Mouse (Mus musculus): ENCODE data around the gene Eef1akmt1. TPM values are rescaled to one million over a fixed set of nuclear protein-coding genes. Genes with fewer than 3 reads are reported as not detected.

Eef1akmt1 gene
- polyA plus RNA-seq, 1 experiment = 52.5 TPM

DNA sequence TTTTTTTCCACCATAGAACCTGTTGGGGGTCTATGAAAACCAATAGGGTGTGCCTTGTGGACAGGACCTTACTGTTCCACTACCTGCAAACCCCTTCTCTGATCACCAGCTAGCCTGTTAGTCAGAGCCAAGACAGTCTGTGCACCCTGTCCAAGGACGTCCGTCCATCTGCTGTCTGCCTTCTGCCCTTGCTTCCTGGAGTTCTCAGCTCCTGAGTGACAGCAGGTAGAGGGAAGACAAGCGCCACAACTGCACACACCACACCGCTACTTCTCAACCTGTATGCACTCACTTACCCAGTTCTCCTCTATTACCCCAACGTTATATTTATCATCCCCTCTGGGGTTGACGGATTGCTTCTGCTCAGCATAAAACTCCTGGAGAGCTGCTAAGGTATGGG is 5.8 kb downstream of the Eef1akmt1 start:
- 0 out of 2 replicates have a peak overlapping the region, but pooled peaks have one; percentile 2 for H3K27ac ChIP-seq (ENCODE audit: insufficient read depth, low read length)
- WGBS = 31% methylated on average over 6 of the region's 6 CpGs
- peak; percentile 39 to 58 for DNase-seq
- no peak overlapping the region for H3K4me3 ChIP-seq (replicated peaks; ENCODE audit: insufficient read depth, low read depth, low read length)
- peaks cover 12% of the 10 kb centered on the region for H3K4me1 ChIP-seq (ENCODE audit: control insufficient read depth, insufficient read depth, low read length)
- no peak for TF ChIP-seq POLR2A (IDR thresholded peaks at IDR 0.05; ENCODE audit: borderline replicate concordance, insufficient read depth, low read length)
- no peak for TF ChIP-seq CTCF (IDR thresholded peaks at IDR 0.05; ENCODE audit: borderline replicate concordance, insufficient read depth, low read depth, low read length)
- no peaks in the 10 kb centered on the region for H3K27me3 ChIP-seq (ENCODE audit: control insufficient read depth, insufficient read depth, low read length)

- no peaks in the 10 kb centered on the region for H3K27me3 ChIP-seq (ENCODE audit: control insufficient read depth, insufficient read depth, low read length)
- H3K27ac ChIP-seq (ENCODE audit: insufficient read depth, low read length) = no peak overlapping the region
- no peak for TF ChIP-seq POLR2A (IDR thresholded peaks at IDR 0.05; ENCODE audit: borderline replicate concordance, insufficient read depth, low read length)
- TF ChIP-seq CTCF (IDR thresholded peaks at IDR 0.05; ENCODE audit: borderline replicate concordance, insufficient read depth, low read depth, low read length) = no peak
- WGBS = 92% methylated on average over 1 of the region's 1 CpGs
- H3K4me1 ChIP-seq (ENCODE audit: control insufficient read depth, insufficient read depth, low read length) = no peaks in the 10 kb centered on the region; the same call in 1 of the 2 replicates
- no peak for DNase-seq
- no peak overlapping the region for H3K4me3 ChIP-seq (replicated peaks; ENCODE audit: insufficient read depth, low read depth, low read length)
Observed at GRCm38 (mm10) chr14:57556922-57557321, 14.5 kb downstream of the Eef1akmt1 start.

GRCm38 (mm10) chr14:57555471-57556070 is 15.8 kb downstream of the Eef1akmt1 start:
- TF ChIP-seq POLR2A (IDR thresholded peaks at IDR 0.05; ENCODE audit: borderline replicate concordance, insufficient read depth, low read length) (no peak), CTCF (IDR thresholded peaks at IDR 0.05; ENCODE audit: borderline replicate concordance, insufficient read depth, low read depth, low read length) (no peak)
- Histone ChIP-seq H3K27me3 (ENCODE audit: control insufficient read depth, insufficient read depth, low read length) (no peaks in the 10 kb centered on the region), H3K4me3 (replicated peaks; ENCODE audit: insufficient read depth, low read depth, low read length) (no peak overlapping the region), H3K27ac (ENCODE audit: insufficient read depth, low read length) (peak overlapping the region; percentile 33; the same call in 1 of the 2 replicates), H3K4me1 (ENCODE audit: control insufficient read depth, insufficient read depth, low read length) (no peaks in the 10 kb centered on the region; the same call in 1 of the 2 replicates)
- DNase-seq = peak; percentile 48 to 50
- 17% methylated on average over 7 of the region's 7 CpGs for WGBS

DNA sequence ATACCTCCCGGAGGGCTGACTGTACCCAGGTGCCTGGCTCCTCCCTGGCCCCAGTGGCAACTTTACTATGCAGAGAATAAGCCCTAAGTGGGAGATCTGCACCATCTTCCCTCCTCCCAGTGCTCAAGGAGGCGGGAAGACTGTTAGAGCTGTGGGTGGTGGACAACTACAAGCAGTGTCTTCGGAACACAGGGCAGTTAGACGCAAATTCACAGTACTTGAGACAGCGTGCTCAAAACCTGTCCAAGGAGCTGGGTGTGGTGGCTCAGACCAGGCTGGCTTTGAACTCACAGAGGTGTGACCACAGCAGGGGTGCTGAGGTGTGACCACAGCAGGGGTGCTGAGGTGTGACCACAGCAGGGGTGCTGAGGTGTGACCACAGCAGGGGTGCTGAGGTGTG is 17.0 kb downstream of the Eef1akmt1 start:
- TF ChIP-seq CTCF (IDR thresholded peaks at IDR 0.05; ENCODE audit: borderline replicate concordance, insufficient read depth, low read depth, low read length) (no peak), POLR2A (IDR thresholded peaks at IDR 0.05; ENCODE audit: borderline replicate concordance, insufficient read depth, low read length) (no peak)
- WGBS = 91% methylated on average over 5 of the region's 5 CpGs

GRCm38 (mm10) chr14:57552945-57553344 is 18.5 kb downstream of the Eef1akmt1 start:
- Histone ChIP-seq H3K4me1 (ENCODE audit: control insufficient read depth, insufficient read depth, low read length) (no peaks in the 10 kb centered on the region; the same call in 1 of the 2 replicates), H3K27ac (ENCODE audit: insufficient read depth, low read length) (no peak overlapping the region), H3K27me3 (ENCODE audit: control insufficient read depth, insufficient read depth, low read length) (no peaks in the 10 kb centered on the region), H3K4me3 (replicated peaks; ENCODE audit: insufficient read depth, low read depth, low read length) (no peak overlapping the region)
- TF ChIP-seq CTCF (IDR thresholded peaks at IDR 0.05; ENCODE audit: borderline replicate concordance, insufficient read depth, low read depth, low read length) = no peak
- no peak for TF ChIP-seq POLR2A (IDR thresholded peaks at IDR 0.05; ENCODE audit: borderline replicate concordance, insufficient read depth, low read length)
- peak in 1 of 2 experiments; percentile 37 for DNase-seq

More for the DNA sequence above, 17.0 kb downstream of the Eef1akmt1 start:
- Histone ChIP-seq H3K27me3 (ENCODE audit: control insufficient read depth, insufficient read depth, low read length) (no peaks in the 10 kb centered on the region), H3K4me1 (ENCODE audit: control insufficient read depth, insufficient read depth, low read length) (no peaks in the 10 kb centered on the region; the same call in 1 of the 2 replicates), H3K4me3 (replicated peaks; ENCODE audit: insufficient read depth, low read depth, low read length) (no peak overlapping the region), H3K27ac (ENCODE audit: insufficient read depth, low read length) (no peak overlapping the region)
- DNase-seq = no peak

DNA sequence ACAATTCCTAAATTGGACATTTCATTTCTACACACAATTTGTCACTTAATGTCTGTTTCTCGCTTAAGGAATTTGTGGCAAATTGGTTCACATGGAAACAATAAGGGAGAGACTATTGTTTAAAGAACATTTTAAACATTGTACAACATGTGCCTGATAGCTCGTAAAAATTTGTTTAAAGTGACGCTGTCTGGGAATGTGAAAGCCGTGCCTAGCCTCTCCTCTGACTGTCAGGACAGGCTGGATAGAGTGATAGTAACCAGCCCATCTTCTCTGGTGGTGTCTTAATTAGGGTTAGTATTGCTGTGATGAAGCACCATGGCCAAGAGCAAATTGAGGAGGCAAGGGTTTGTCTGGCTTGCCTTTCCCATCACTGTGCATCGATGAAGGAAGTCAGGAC is 24.4 kb downstream of the Eef1akmt1 start:
- Histone ChIP-seq H3K4me3 (replicated peaks; ENCODE audit: insufficient read depth, low read depth, low read length) (no peak overlapping the region), H3K4me1 (ENCODE audit: control insufficient read depth, insufficient read depth, low read length) (no peaks in the 10 kb centered on the region)
- WGBS = 96% methylated on average over 5 of the region's 5 CpGs

DNA sequence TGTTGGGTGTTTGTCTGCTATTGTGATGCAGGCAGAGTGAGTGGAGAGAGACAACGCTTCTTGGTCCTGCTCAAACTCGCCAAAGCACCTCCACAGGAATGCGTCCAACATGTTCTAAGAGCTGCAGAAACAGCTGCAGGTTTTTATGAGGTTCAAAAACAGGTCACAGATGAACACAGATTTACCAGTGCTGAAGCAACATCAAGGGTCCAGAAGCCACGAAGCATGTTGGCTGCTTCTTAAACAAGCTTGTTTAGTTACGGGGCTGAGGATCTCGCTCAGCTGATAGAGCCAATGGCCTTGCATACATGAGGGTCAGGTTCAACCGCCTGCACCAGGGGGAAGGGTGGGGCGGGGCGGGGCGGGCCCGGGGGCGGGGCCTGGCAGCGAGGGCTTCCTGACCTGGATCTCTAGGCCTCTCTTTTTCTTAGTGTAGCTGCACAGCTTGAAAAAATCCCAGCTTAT is 24.8 kb downstream of the Eef1akmt1 start:
- no peaks in the 10 kb centered on the region for H3K27me3 ChIP-seq (ENCODE audit: control insufficient read depth, insufficient read depth, low read length)
- no peak for DNase-seq
- H3K4me3 ChIP-seq (replicated peaks; ENCODE audit: insufficient read depth, low read depth, low read length) = no peak overlapping the region
- no peak overlapping the region for H3K27ac ChIP-seq (ENCODE audit: insufficient read depth, low read length)
- TF ChIP-seq POLR2A (IDR thresholded peaks at IDR 0.05; ENCODE audit: borderline replicate concordance, insufficient read depth, low read length) = no peak
- no peak for TF ChIP-seq CTCF (IDR thresholded peaks at IDR 0.05; ENCODE audit: borderline replicate concordance, insufficient read depth, low read depth, low read length)
- H3K4me1 ChIP-seq (ENCODE audit: control insufficient read depth, insufficient read depth, low read length) = no peaks in the 10 kb centered on the region
- WGBS = 39% methylated on average over 13 of the region's 13 CpGs

More for the DNA sequence above, 24.4 kb downstream of the Eef1akmt1 start:
- Histone ChIP-seq H3K27me3 (ENCODE audit: control insufficient read depth, insufficient read depth, low read length) (no peaks in the 10 kb centered on the region), H3K27ac (ENCODE audit: insufficient read depth, low read length) (no peak overlapping the region)
- no peak for DNase-seq
- TF ChIP-seq POLR2A (IDR thresholded peaks at IDR 0.05; ENCODE audit: borderline replicate concordance, insufficient read depth, low read length) (no peak), CTCF (IDR thresholded peaks at IDR 0.05; ENCODE audit: borderline replicate concordance, insufficient read depth, low read depth, low read length) (no peak)

DNA sequence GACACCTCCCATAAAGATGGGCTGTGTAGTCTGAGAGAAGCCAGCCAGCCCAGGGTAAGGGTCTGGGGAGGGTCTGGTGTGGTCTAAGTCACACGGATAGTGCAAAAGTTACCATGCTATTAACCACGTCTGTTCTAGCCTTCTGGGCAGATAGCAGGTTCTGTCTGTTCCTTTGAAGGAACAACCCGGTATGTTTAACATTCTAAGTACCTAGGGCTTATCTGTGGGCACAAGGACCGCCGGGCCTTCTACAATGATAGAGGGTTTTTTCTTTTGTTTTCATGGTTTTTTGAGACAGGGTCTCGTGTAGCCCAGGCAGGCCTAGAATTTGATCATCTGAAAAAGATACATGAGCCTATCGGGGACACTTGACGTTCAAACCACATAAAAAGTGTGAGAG is 25.3 kb downstream of the Eef1akmt1 start:
- Histone ChIP-seq H3K4me3 (replicated peaks; ENCODE audit: insufficient read depth, low read depth, low read length) (no peak overlapping the region), H3K27me3 (ENCODE audit: control insufficient read depth, insufficient read depth, low read length) (no peaks in the 10 kb centered on the region), H3K27ac (ENCODE audit: insufficient read depth, low read length) (no peak overlapping the region), H3K4me1 (ENCODE audit: control insufficient read depth, insufficient read depth, low read length) (peaks cover 2% of the 10 kb centered on the region)
- DNase-seq = no peak
- no peak for TF ChIP-seq POLR2A (IDR thresholded peaks at IDR 0.05; ENCODE audit: borderline replicate concordance, insufficient read depth, low read length)
- TF ChIP-seq CTCF (IDR thresholded peaks at IDR 0.05; ENCODE audit: borderline replicate concordance, insufficient read depth, low read depth, low read length) = no peak
- 93% methylated on average over 8 of the region's 8 CpGs for WGBS

Measured in cerebellum, adult 2 months (tissue).